Mouse (Mus musculus) limb, embryonic 11.5 days (tissue): Measurements from ENCODE around the gene Klhl41. TPM values are rescaled to one million over a fixed set of nuclear protein-coding genes. Genes with fewer than 3 reads are reported as not detected.
"Not testable (repeated sequence)": the region's sequence is repeated elsewhere in the genome, so short reads cannot be mapped to it uniquely, and the experiment has no call there.

Source experiments
- ATAC-seq: fragments of 200-750 bp; cut with Nextera tagmentation; 2 replicates; pipeline ENCODE4 v1.8.0; 2017; ENCODE audit warnings: low read depth; ENCODE audit not compliant: insufficient number of reproducible peaks, low FRiP score, low TSS enrichment
- DNase-seq: peaks from one replicate; pipeline ENCODE4 v3.0.0-alpha.2; 2015; ENCODE audit warnings: low spot score
- H3K27ac ChIP-seq: fragments of 300-500 bp; sonication (generic); replicated peaks from 2 replicates; pipeline ENCODE4 v1.5.1; 2014; ENCODE audit warnings: low read depth, mild to moderate bottlenecking, low read length
- H3K27me3 ChIP-seq: fragments of 300-500 bp; sonication (generic); 2 replicates; pipeline ENCODE4 v1.6.1; 2014; ENCODE audit warnings: mild to moderate bottlenecking, low read length, mixed read lengths; ENCODE audit not compliant: control insufficient read depth, insufficient read depth
- H3K36me3 ChIP-seq: fragments of 300-500 bp; sonication (generic); 2 replicates; pipeline ENCODE4 v1.6.1; 2014; ENCODE audit warnings: mild to moderate bottlenecking, low read length, moderate library complexity, mixed read lengths; ENCODE audit not compliant: control insufficient read depth, insufficient read depth
- H3K4me1 ChIP-seq: fragments of 300-500 bp; sonication (generic); 2 replicates; pipeline ENCODE4 v1.6.1; 2014; ENCODE audit warnings: low read length, mixed read lengths; ENCODE audit not compliant: control insufficient read depth, insufficient read depth
- H3K4me2 ChIP-seq: fragments of 300-500 bp; sonication (generic); 2 replicates; pipeline ENCODE4 v1.6.1; 2014; ENCODE audit warnings: low read depth, mild to moderate bottlenecking, moderate library complexity; ENCODE audit not compliant: severe bottlenecking
- H3K4me3 ChIP-seq: fragments of 300-500 bp; sonication (generic); 2 replicates; pipeline ENCODE4 v1.5.1; 2014; ENCODE audit warnings: low read depth, low read length
- H3K9ac ChIP-seq: fragments of 300-500 bp; sonication (generic); 2 replicates; pipeline ENCODE4 v1.6.1; 2014; ENCODE audit warnings: mild to moderate bottlenecking, low read length
- H3K9me3 ChIP-seq: fragments of 300-500 bp; sonication (generic); 2 replicates; pipeline ENCODE4 v1.6.1; 2016; ENCODE audit warnings: low read length; ENCODE audit not compliant: control insufficient read depth
- WGBS: fragments of 180-500 bp; shearing (Covaris S2); extraction: QIAGEN DNeasy Blood & Tissue Kit; methylation state at CpG from one replicate; pipeline ENCODE4 v1.1.7; 2014; 5-methylcytosine and 5-hydroxymethylcytosine counted together
- polyA plus RNA-seq: library from polyadenylated mRNA; unstranded; fragments of >200 nt; fragmentation: Nextera tagmentation; extraction: Ambion mirVana; gene quantifications from 2 replicates; pipeline ENCODE4 v1.2.1, GENCODE M21; 2014

The Klhl41 gene
- polyA plus RNA-seq, 1 experiment from 2014 or later, result 3.5 TPM

- no peaks in the 10 kb centered on the region for H3K4me1 ChIP-seq
- WGBS, result 95% methylated on average over 9 of the region's 9 CpGs
- no peaks in the 10 kb centered on the region for H3K36me3 ChIP-seq
- no peaks in the 10 kb centered on the region for H3K9me3 ChIP-seq
- H3K4me2 ChIP-seq, result no peak overlapping the region
- no peak overlapping the region for H3K27ac ChIP-seq
- H3K9ac ChIP-seq, result no peak overlapping the region
- ATAC-seq (no peak), DNase-seq (no peak)
- H3K27me3 ChIP-seq, result no peaks in the 10 kb centered on the region
- H3K4me3 ChIP-seq, result no peak overlapping the region
Observed at GRCm38 (mm10) chr2:69675266-69675665, 5.3 kb downstream of the Klhl41 start.

- Histone ChIP-seq H3K9me3 (no peaks in the 10 kb centered on the region), H3K4me3 (no peak overlapping the region), H3K4me2 (no peak overlapping the region), H3K27me3 (no peaks in the 10 kb centered on the region), H3K36me3 (no peaks in the 10 kb centered on the region), H3K4me1 (no peaks in the 10 kb centered on the region), H3K9ac (no peak overlapping the region), H3K27ac (no peak overlapping the region)
- DNase-seq (no peak), ATAC-seq (no peak)
- 59% methylated on average over 2 of the region's 2 CpGs for WGBS
Observed at GRCm38 (mm10) chr2:69676713-69677112, 6.8 kb downstream of the Klhl41 start.

- not testable (repeated sequence) for H3K4me3 ChIP-seq, H3K27me3 ChIP-seq, DNase-seq, ATAC-seq, H3K9ac ChIP-seq, H3K9me3 ChIP-seq, H3K4me2 ChIP-seq, H3K36me3 ChIP-seq, H3K4me1 ChIP-seq, H3K27ac ChIP-seq
- WGBS, result 77% methylated on average over 2 of the region's 2 CpGs
Observed at GRCm38 (mm10) chr2:69677215-69677614, 7.3 kb downstream of the Klhl41 start.

GRCm38 (mm10) chr2:69679990-69680389 lies 10.1 kb downstream of the Klhl41 start:
- peak; percentile 29 for DNase-seq
- H3K4me3 ChIP-seq, result no peak overlapping the region
- ATAC-seq, result no peak
- H3K36me3 ChIP-seq, result no peaks in the 10 kb centered on the region
- H3K9ac ChIP-seq, result no peak overlapping the region
- no peaks in the 10 kb centered on the region for H3K4me1 ChIP-seq
- H3K27me3 ChIP-seq, result no peaks in the 10 kb centered on the region
- H3K27ac ChIP-seq, result no peak overlapping the region
- H3K4me2 ChIP-seq, result no peak overlapping the region
- no peaks in the 10 kb centered on the region for H3K9me3 ChIP-seq
- WGBS, result 56% methylated on average over 6 of the region's 6 CpGs

GRCm38 (mm10) chr2:69681931-69682330 lies 12.0 kb downstream of the Klhl41 start:
- Histone ChIP-seq H3K4me2 (no peak overlapping the region), H3K36me3 (no peaks in the 10 kb centered on the region), H3K27ac (no peak overlapping the region), H3K9me3 (no peaks in the 10 kb centered on the region), H3K27me3 (no peaks in the 10 kb centered on the region), H3K4me3 (no peak overlapping the region), H3K9ac (no peak overlapping the region), H3K4me1 (no peaks in the 10 kb centered on the region)
- WGBS, result 94% methylated on average over 4 of the region's 4 CpGs
- ATAC-seq, result no peak
- DNase-seq, result no peak

GRCm38 (mm10) chr2:69683036-69683805 lies 13.3 kb downstream of the Klhl41 start:
- no peak for DNase-seq
- no peaks in the 10 kb centered on the region for H3K27me3 ChIP-seq
- no peak overlapping the region for H3K9ac ChIP-seq
- 93% methylated on average over 13 of the region's 13 CpGs for WGBS
- H3K27ac ChIP-seq, result no peak overlapping the region
- ATAC-seq, result no peak
- H3K9me3 ChIP-seq, result no peaks in the 10 kb centered on the region
- H3K4me2 ChIP-seq, result no peak overlapping the region
- H3K4me1 ChIP-seq, result no peaks in the 10 kb centered on the region
- no peaks in the 10 kb centered on the region for H3K36me3 ChIP-seq
- H3K4me3 ChIP-seq, result no peak overlapping the region

- Histone ChIP-seq H3K4me1 (no peaks in the 10 kb centered on the region), H3K9me3 (no peaks in the 10 kb centered on the region), H3K27me3 (no peaks in the 10 kb centered on the region), H3K9ac (no peak overlapping the region), H3K27ac (no peak overlapping the region), H3K36me3 (no peaks in the 10 kb centered on the region), H3K4me3 (no peak overlapping the region), H3K4me2 (no peak overlapping the region)
- DNase-seq (no peak), ATAC-seq (no peak)
- WGBS, result 89% methylated on average over 3 of the region's 3 CpGs
Observed at GRCm38 (mm10) chr2:69684488-69684887, 14.6 kb downstream of the Klhl41 start.

GRCm38 (mm10) chr2:69690214-69690613 lies 20.3 kb downstream of the Klhl41 start:
- no peaks in the 10 kb centered on the region for H3K27me3 ChIP-seq
- H3K9ac ChIP-seq, result no peak overlapping the region
- no peak for DNase-seq
- 89% methylated on average over 3 of the region's 3 CpGs for WGBS
- no peak for ATAC-seq
- H3K27ac ChIP-seq, result no peak overlapping the region
- no peaks in the 10 kb centered on the region for H3K9me3 ChIP-seq
- no peak overlapping the region for H3K4me2 ChIP-seq
- H3K4me3 ChIP-seq, result no peak overlapping the region
- no peaks in the 10 kb centered on the region for H3K4me1 ChIP-seq
- H3K36me3 ChIP-seq, result peaks cover 2% of the 10 kb centered on the region; the same call in 1 of the 2 replicates

- Histone ChIP-seq H3K4me3 (no peak overlapping the region), H3K9ac (no peak overlapping the region), H3K4me2 (no peak overlapping the region), H3K4me1 (no peaks in the 10 kb centered on the region), H3K36me3 (peaks cover 2% of the 10 kb centered on the region; the same call in 1 of the 2 replicates), H3K27me3 (no peaks in the 10 kb centered on the region), H3K27ac (no peak overlapping the region), H3K9me3 (no peaks in the 10 kb centered on the region)
- no peak for ATAC-seq
- 98% methylated on average over 6 of the region's 6 CpGs for WGBS
- DNase-seq, result no peak
Observed at GRCm38 (mm10) chr2:69690843-69691242, 20.9 kb downstream of the Klhl41 start.
